In the genomic region with DNA sequence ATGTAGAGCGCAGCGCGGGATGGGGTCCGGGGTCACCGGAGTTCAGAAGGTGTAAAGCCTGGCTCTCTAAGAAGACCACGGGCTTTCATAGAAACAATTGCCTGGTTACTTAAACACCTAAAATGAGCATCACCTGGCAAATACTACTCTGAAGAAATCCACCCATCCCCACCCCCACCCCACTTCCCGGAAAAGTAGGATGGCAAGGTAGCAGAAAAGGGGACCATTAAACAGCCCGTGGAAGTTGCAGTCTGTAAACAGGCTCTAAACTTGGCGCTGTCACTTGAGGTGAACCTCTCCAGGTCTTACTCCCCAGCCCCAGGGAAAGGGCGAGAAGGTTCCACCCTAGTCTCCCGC, we compare ENCODE assay signal across 7 mouse cellular contexts. TPM values are rescaled to one million over a fixed set of nuclear protein-coding genes. Genes with fewer than 3 reads are reported as not detected.
A peak's percentile ranks its signal among the peaks of the same experiment; 100 is the strongest.
DNase-seq lines count a peak whose midpoint lies in the region; ATAC-seq and TF ChIP-seq lines count a peak whose summit lies in the region.

No protein-coding gene starts in this region.

- peak overlapping the region; percentile 68 for H3K4me3 ChIP-seq in lung, embryonic 16.5 days (ENCODE audit: low read length)
- peak overlapping the region; percentile 70 for H3K4me3 ChIP-seq in forebrain, embryonic 14.5 days (ENCODE audit: low read depth, low read length)
- peak overlapping the region; percentile 66 for H3K4me3 ChIP-seq in limb, embryonic 14.5 days (replicated peaks; ENCODE audit: low read length)
- peak overlapping the region; percentile 67 for H3K4me3 ChIP-seq in stomach, embryonic 16.5 days (replicated peaks; ENCODE audit: low read length)

- no peak for TF ChIP-seq POLR2A in limb, embryonic 14.5 days (IDR thresholded peaks at IDR 0.05; ENCODE audit: borderline replicate concordance, extremely low read depth, insufficient read depth, insufficient read length)

- H3K4me1 ChIP-seq in lung, embryonic 16.5 days (replicated peaks; ENCODE audit: control insufficient read depth, insufficient read depth, low read length) = peaks cover 7% of the 10 kb centered on the region; the same call in 1 of the 2 replicates
- no peaks in the 10 kb centered on the region; the same call in 1 of the 2 replicates for H3K4me1 ChIP-seq in forebrain, embryonic 14.5 days (ENCODE audit: control insufficient read depth, insufficient read depth, low read length)
- peaks cover 18% of the 10 kb centered on the region; the same call in 1 of the 2 replicates for H3K4me1 ChIP-seq in limb, embryonic 14.5 days (ENCODE audit: control insufficient read depth, insufficient read depth, low read length)
- H3K4me1 ChIP-seq in stomach, embryonic 16.5 days (ENCODE audit: control insufficient read depth, insufficient read depth, low read length) = peaks cover 6% of the 10 kb centered on the region

- ATAC-seq in lung, embryonic 16.5 days (ENCODE audit: low read depth) = 0 out of 2 replicates have a peak, but pooled peaks have one; percentile 6
- no peak; the same call in 1 of the 2 replicates for ATAC-seq in forebrain, embryonic 14.5 days
- no peak for ATAC-seq in limb, embryonic 14.5 days (ENCODE audit: low FRiP score, low read depth)
- no peak for ATAC-seq in stomach, embryonic 16.5 days (ENCODE audit: insufficient read depth, low FRiP score)
- no peak for ATAC-seq in activated CD4-positive, CD25-positive, alpha-beta regulatory T cell, adult 4 months

- WGBS in lung, embryonic 16.5 days = 2% methylated on average over 11 of the region's 11 CpGs
- 0% methylated on average over 11 of the region's 11 CpGs for WGBS in forebrain, embryonic 14.5 days
- under 1% methylated on average over 11 of the region's 11 CpGs for WGBS in limb, embryonic 14.5 days
- WGBS in stomach, embryonic 16.5 days = under 1% methylated on average over 11 of the region's 11 CpGs

- no peak overlapping the region; the same call in 1 of the 2 replicates for H3K9ac ChIP-seq in lung, embryonic 16.5 days (ENCODE audit: low read length)
- peak overlapping the region; percentile 80 for H3K9ac ChIP-seq in forebrain, embryonic 14.5 days (ENCODE audit: low read length)
- peak overlapping the region; percentile 62 for H3K9ac ChIP-seq in limb, embryonic 14.5 days (ENCODE audit: low read depth, low read length, severe bottlenecking)
- peak overlapping the region; percentile 75 for H3K9ac ChIP-seq in stomach, embryonic 16.5 days (ENCODE audit: low read length)

- no peak overlapping the region for H3K27ac ChIP-seq in lung, embryonic 16.5 days (ENCODE audit: low read length)
- no peak overlapping the region for H3K27ac ChIP-seq in forebrain, embryonic 14.5 days (ENCODE audit: low read depth, low read length)
- no peak overlapping the region for H3K27ac ChIP-seq in limb, embryonic 14.5 days (replicated peaks; ENCODE audit: low read depth, low read length)
- H3K27ac ChIP-seq in stomach, embryonic 16.5 days (ENCODE audit: low read length) = no peak overlapping the region

- no peaks in the 10 kb centered on the region for H3K36me3 ChIP-seq in lung, embryonic 16.5 days (ENCODE audit: control insufficient read depth, insufficient read depth, low read length)
- H3K36me3 ChIP-seq in forebrain, embryonic 14.5 days (ENCODE audit: control insufficient read depth, insufficient read depth, low read length) = no peaks in the 10 kb centered on the region
- H3K36me3 ChIP-seq in limb, embryonic 14.5 days (ENCODE audit: control insufficient read depth, insufficient read depth, low read length) = no peaks in the 10 kb centered on the region
- H3K36me3 ChIP-seq in stomach, embryonic 16.5 days (ENCODE audit: control insufficient read depth, insufficient read depth, low read length) = no peaks in the 10 kb centered on the region

- no peaks in the 10 kb centered on the region for H3K9me3 ChIP-seq in lung, embryonic 16.5 days (ENCODE audit: control insufficient read depth, low read length)
- H3K9me3 ChIP-seq in forebrain, embryonic 14.5 days (replicated peaks; ENCODE audit: control insufficient read depth, low read length) = no peaks in the 10 kb centered on the region
- H3K9me3 ChIP-seq in limb, embryonic 14.5 days (ENCODE audit: control insufficient read depth, low read length) = no peaks in the 10 kb centered on the region
- H3K9me3 ChIP-seq in stomach, embryonic 16.5 days (replicated peaks; ENCODE audit: control insufficient read depth, low read length) = no peaks in the 10 kb centered on the region

- no peak for DNase-seq in lung, postnatal 25 days (ENCODE audit: low spot score)
- peak; percentile 42 for DNase-seq in forebrain, embryonic 14.5 days (ENCODE audit: low spot score)
- no peak for DNase-seq in limb, embryonic 14.5 days (ENCODE audit: low spot score)
- no peak for DNase-seq in natural killer cell, adult 2 months (ENCODE audit: low spot score in 2 of 2)

- peaks cover 70% of the 10 kb centered on the region for H3K27me3 ChIP-seq in lung, embryonic 16.5 days (ENCODE audit: control insufficient read depth, insufficient read depth, low read depth, low read length)
- H3K27me3 ChIP-seq in forebrain, embryonic 14.5 days (replicated peaks; ENCODE audit: control insufficient read depth, insufficient read depth, low read length) = peaks cover 26% of the 10 kb centered on the region
- H3K27me3 ChIP-seq in limb, embryonic 14.5 days (ENCODE audit: control insufficient read depth, insufficient read depth, low read length) = peaks cover 56% of the 10 kb centered on the region
- peaks cover 74% of the 10 kb centered on the region for H3K27me3 ChIP-seq in stomach, embryonic 16.5 days (ENCODE audit: control insufficient read depth, insufficient read depth, low read length)

- H3K4me2 ChIP-seq in lung, embryonic 16.5 days (ENCODE audit: low read depth, low read length) = peak overlapping the region; percentile 97
- peak overlapping the region; percentile 97 for H3K4me2 ChIP-seq in forebrain, embryonic 14.5 days (ENCODE audit: low read length)
- peak overlapping the region; percentile 99 for H3K4me2 ChIP-seq in limb, embryonic 14.5 days (replicated peaks; ENCODE audit: low read depth, low read length, severe bottlenecking)
- H3K4me2 ChIP-seq in stomach, embryonic 16.5 days (ENCODE audit: low read depth, low read length) = peak overlapping the region; percentile 100

RNA-seq across cellular contexts. Expression of a gene that starts 0.6 kb away (rescaled TPM):
- polyA plus RNA-seq in lung, embryonic 16.5 days (2015; fragmentation: Nextera tagmentation; extraction: Ambion mirVana) = 0.64 and 0.98 TPM in 2 replicates
- 14.5 and 19.1 TPM in 2 replicates for polyA plus RNA-seq in forebrain, embryonic 14.5 days (2014; fragmentation: Nextera tagmentation; extraction: Ambion mirVana)
- 4.3 and 4.9 TPM in 2 replicates for polyA plus RNA-seq in limb, embryonic 14.5 days (2012; rRNA removed)
- polyA plus RNA-seq in limb, embryonic 14.5 days (2014; fragmentation: Nextera tagmentation; extraction: Ambion mirVana) = 6.3 and 7.8 TPM in 2 replicates
- 1.2 and 1.6 TPM in 2 replicates for polyA plus RNA-seq in stomach, embryonic 16.5 days (2015; fragmentation: Nextera tagmentation; extraction: Ambion mirVana)
- polyA plus RNA-seq in activated CD4-positive, CD25-positive, alpha-beta regulatory T cell, adult 4 months (2017; shearing (Covaris generic)) = not detected
